Mouse (Mus musculus) heart, adult 2 months (tissue): ENCODE results near the gene Hepacam. TPM values are rescaled to one million over a fixed set of nuclear protein-coding genes. Genes with fewer than 3 reads are reported as not detected.
A peak's percentile ranks its signal among the peaks of the same experiment; 100 is the strongest.

ENCODE experiments used
- DNase-seq, 2 experiments: peaks; one replicate each; pipeline ENCODE4 v3.0.0; 2021
- H3K27ac ChIP-seq: fragments of 200-600 bp; 2 replicates; pipeline ENCODE4 v1.8.1; 2022
- H3K27me3 ChIP-seq: fragments of 200-500 bp; 2 replicates; pipeline ENCODE4 v1.6.1; 2012; ENCODE audit warnings: mild to moderate bottlenecking, low read length, inconsistent platforms, mixed read lengths; ENCODE audit not compliant: control insufficient read depth, insufficient read depth
- H3K36me3 ChIP-seq: fragments of 200-500 bp; 2 replicates; pipeline ENCODE4 v1.6.1; 2012; ENCODE audit warnings: low read length, inconsistent platforms; ENCODE audit not compliant: control insufficient read depth, insufficient read depth
- H3K4me1 ChIP-seq: fragments of 200-500 bp; 2 replicates; pipeline ENCODE4 v1.6.1; 2011; ENCODE audit warnings: low read length; ENCODE audit not compliant: control insufficient read depth, insufficient read depth
- H3K4me3 ChIP-seq: fragments of 200-600 bp; 2 replicates; pipeline ENCODE4 v1.8.1; 2022
- H3K79me2 ChIP-seq: fragments of 200-500 bp; replicated peaks from 2 replicates; pipeline ENCODE4 v1.6.1; 2012; ENCODE audit warnings: mild to moderate bottlenecking, inconsistent platforms, low read length, moderate library complexity, mixed read lengths; ENCODE audit not compliant: control insufficient read depth, insufficient read depth
- H3K9ac ChIP-seq: fragments of 200-500 bp; 2 replicates; pipeline ENCODE4 v1.6.1; 2012; ENCODE audit warnings: low read depth, mild to moderate bottlenecking, control low read depth, inconsistent platforms, low read length, mixed read lengths
- CTCF ChIP-seq: fragments of 200-600 bp; IDR thresholded peaks from 2 replicates; pipeline ENCODE4 v1.8.1; 2022; ENCODE audit warnings: antibody characterized with exemption, mild to moderate bottlenecking, moderate library complexity
- EP300 ChIP-seq: fragments of 200-500 bp; IDR thresholded peaks from 2 replicates; pipeline ENCODE4 v1.6.1; 2011; ENCODE audit warnings: low read depth, low read length, control low read depth; ENCODE audit not compliant: insufficient read depth
- POLR2A ChIP-seq: fragments of 200-500 bp; IDR thresholded peaks from 2 replicates; pipeline ENCODE4 v1.6.1; 2011; ENCODE audit warnings: mild to moderate bottlenecking, low read depth, low read length, control low read depth; ENCODE audit not compliant: insufficient read depth
- WGBS: fragments of 180-500 bp; shearing (Covaris S2); methylation state at CpG from one replicate; pipeline ENCODE4 v1.1.7; 2018; 5-methylcytosine and 5-hydroxymethylcytosine counted together
- intact Hi-C: fragments of 180-260 bp; cut with DNase I; formaldehyde crosslinking; loops from one replicate; pipeline ENCODE4 v1.15.1; 2025
- polyA plus RNA-seq: library from polyadenylated mRNA; depleted of rRNA; stranded (reverse); fragments of >200 nt; gene quantifications from 2 replicates; pipeline ENCODE4 v1.2.3, GENCODE M21; 2012
- total RNA-seq, 2 experiments: library from RNA; stranded (reverse); gene quantifications; 2 replicates each; pipeline ENCODE4 v1.2.3; 2021

Hepacam gene
- total and polyA plus RNA-seq, 3 experiments, result 0.29 TPM; not detected in 2

GRCm38 (mm10) chr9:37362881-37363280 is 4.3 kb upstream of the Hepacam start:
- Histone ChIP-seq H3K9ac (no peak overlapping the region), H3K27me3 (no peaks in the 10 kb centered on the region), H3K4me3 (no peak overlapping the region), H3K27ac (no peak overlapping the region), H3K79me2 (no peaks in the 10 kb centered on the region), H3K36me3 (no peaks in the 10 kb centered on the region), H3K4me1 (no peaks in the 10 kb centered on the region; the same call in 1 of the 2 replicates)
- WGBS, result 48% methylated on average over 1 of the region's 1 CpGs
- TF ChIP-seq CTCF, result no peak
- no peak for TF ChIP-seq POLR2A
- TF ChIP-seq EP300, result no peak
- intact Hi-C loops, result no loop called here
- no peak for DNase-seq

- intact Hi-C loops, result no loop called here
- TF ChIP-seq CTCF (no peak), POLR2A (no peak), EP300 (no peak)
- Histone ChIP-seq H3K27ac (no peak overlapping the region), H3K4me3 (no peak overlapping the region), H3K9ac (no peak overlapping the region), H3K79me2 (no peaks in the 10 kb centered on the region), H3K4me1 (no peaks in the 10 kb centered on the region; the same call in 1 of the 2 replicates), H3K36me3 (no peaks in the 10 kb centered on the region), H3K27me3 (no peaks in the 10 kb centered on the region)
- DNase-seq, result no peak
- WGBS, result 70% methylated on average over 3 of the region's 3 CpGs
Measured at GRCm38 (mm10) chr9:37363551-37363950, 3.6 kb upstream of the Hepacam start.

GRCm38 (mm10) chr9:37364392-37364791 is 2.8 kb upstream of the Hepacam start:
- Histone ChIP-seq H3K4me3 (no peak overlapping the region), H3K27me3 (no peaks in the 10 kb centered on the region), H3K27ac (no peak overlapping the region), H3K4me1 (no peaks in the 10 kb centered on the region; the same call in none of the 2 replicates), H3K9ac (no peak overlapping the region), H3K79me2 (no peaks in the 10 kb centered on the region), H3K36me3 (peaks cover 2% of the 10 kb centered on the region; the same call in 1 of the 2 replicates)
- 35% methylated on average over 3 of the region's 3 CpGs for WGBS
- intact Hi-C loops, result no loop called here
- no peak for TF ChIP-seq POLR2A
- no peak for TF ChIP-seq EP300
- TF ChIP-seq CTCF, result no peak
- no peak for DNase-seq

GRCm38 (mm10) chr9:37365706-37366105 is 1.4 kb upstream of the Hepacam start:
- no peaks in the 10 kb centered on the region for H3K27me3 ChIP-seq
- no peak overlapping the region for H3K4me3 ChIP-seq
- peaks cover 2% of the 10 kb centered on the region; the same call in 1 of the 2 replicates for H3K36me3 ChIP-seq
- H3K9ac ChIP-seq, result no peak overlapping the region
- no peak overlapping the region for H3K27ac ChIP-seq
- intact Hi-C loops, result no loop called here
- TF ChIP-seq EP300 (no peak), CTCF (0 out of 2 replicates have a peak, but pooled peaks have one; percentile 19), POLR2A (no peak)
- 36% methylated on average over 5 of the region's 5 CpGs for WGBS
- no peaks in the 10 kb centered on the region for H3K79me2 ChIP-seq
- DNase-seq, result no peak
- H3K4me1 ChIP-seq, result no peaks in the 10 kb centered on the region; the same call in none of the 2 replicates

- no peaks in the 10 kb centered on the region for H3K79me2 ChIP-seq
- H3K9ac ChIP-seq, result peak overlapping the region; percentile 55; the same call in 1 of the 2 replicates
- 44% methylated on average over 11 of the region's 11 CpGs for WGBS
- no peak for DNase-seq
- H3K27ac ChIP-seq, result peak overlapping the region; percentile 93
- H3K27me3 ChIP-seq, result no peaks in the 10 kb centered on the region
- TF ChIP-seq POLR2A (no peak), CTCF (peak; percentile 24; the same call in 1 of the 2 replicates)
- H3K36me3 ChIP-seq, result peaks cover 2% of the 10 kb centered on the region; the same call in 1 of the 2 replicates
- no peak overlapping the region for H3K4me3 ChIP-seq
- H3K4me1 ChIP-seq, result no peaks in the 10 kb centered on the region; the same call in none of the 2 replicates
- intact Hi-C loops, result loop anchor here (1.0 kb wide), 1 partner anchor 32 kb away; no protein-coding TSS in a partner anchor
Measured at GRCm38 (mm10) chr9:37368081-37368830, 1.1 kb downstream of the Hepacam start.

- H3K27me3 ChIP-seq, result no peaks in the 10 kb centered on the region
- peaks cover 2% of the 10 kb centered on the region; the same call in 1 of the 2 replicates for H3K36me3 ChIP-seq
- H3K79me2 ChIP-seq, result no peaks in the 10 kb centered on the region
- H3K4me3 ChIP-seq, result no peak overlapping the region
- intact Hi-C loops, result loop anchor here (1.0 kb wide), 1 partner anchor 31 kb away; no protein-coding TSS in a partner anchor
- WGBS, result 51% methylated on average over 8 of the region's 8 CpGs
- no peaks in the 10 kb centered on the region; the same call in none of the 2 replicates for H3K4me1 ChIP-seq
- TF ChIP-seq EP300 (peak; percentile 82), POLR2A (peak; percentile 50), CTCF (peak; percentile 69)
- DNase-seq, result peak; percentile 57 to 63
- H3K27ac ChIP-seq, result peak overlapping the region; percentile 93
- H3K9ac ChIP-seq, result peak overlapping the region; percentile 55; the same call in 1 of the 2 replicates
Measured at GRCm38 (mm10) chr9:37368860-37369259, 1.7 kb downstream of the Hepacam start.
